In the genomic region with DNA sequence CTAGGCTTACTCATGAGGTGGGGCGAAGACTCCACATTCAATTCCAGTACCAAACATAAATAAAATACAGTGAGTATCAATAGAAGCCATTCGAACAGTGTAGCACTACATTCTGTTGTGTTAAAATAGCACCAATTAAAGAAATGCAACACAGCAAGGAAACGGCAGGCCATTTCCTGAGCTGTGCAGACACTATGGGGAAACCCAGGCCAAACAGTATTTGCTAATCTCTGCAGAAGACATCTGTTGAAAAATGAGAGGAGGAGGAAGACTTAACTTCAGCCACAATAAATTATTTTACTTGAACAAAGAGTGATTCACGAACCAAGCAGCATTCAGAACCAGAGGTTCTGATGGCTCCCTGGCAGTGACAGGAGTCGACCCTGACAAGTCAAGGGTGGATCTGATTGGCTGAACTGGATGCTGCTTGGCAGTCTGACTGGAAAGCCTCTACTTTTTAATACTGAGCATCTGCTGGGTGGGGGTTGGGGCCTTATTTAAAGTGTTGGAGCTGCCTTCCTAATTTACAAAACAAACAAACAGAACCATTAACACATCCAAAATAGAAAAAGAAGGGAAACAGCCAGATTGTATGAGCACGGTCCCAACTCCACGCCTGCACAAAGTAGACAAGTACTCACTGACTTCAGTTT, we compare ENCODE assay signal across 9 mouse cellular contexts.
A peak's percentile ranks its signal among the peaks of the same experiment; 100 is the strongest.
DNase-seq lines count a peak whose midpoint lies in the region; ATAC-seq and TF ChIP-seq lines count a peak whose summit lies in the region.
"Had no signal": no experiment of that assay in that cellular context is flagged by ENCODE, and none has a peak within 500 bp of the region (broad histone marks: within the 10 kb centered on the region; RNA-seq: fewer than 3 reads in every experiment).

No protein-coding gene starts in this region.

- H3K36me3 ChIP-seq in hindbrain, postnatal 0 days (ENCODE audit: insufficient read depth, low read length) = no peaks in the 10 kb centered on the region
- peaks cover 1% of the 10 kb centered on the region for H3K36me3 ChIP-seq in hindbrain, embryonic 10.5 days
- peaks cover 0 to 4% of the 10 kb centered on the region in 2 experiments for H3K36me3 ChIP-seq in CH12.LX (replicated peaks in 1 of 2; ENCODE audit: control insufficient read depth in 1 of 2, insufficient read depth in 1 of 2, low read length in 1 of 2)
- H3K36me3 ChIP-seq: limb, embryonic 13.5 days; stomach, embryonic 15.5 days had no signal

- 50% methylated on average over 7 of the region's 7 CpGs for WGBS in hindbrain, postnatal 0 days
- WGBS in hindbrain, embryonic 10.5 days = 66% methylated on average over 7 of the region's 7 CpGs

- peaks cover 17% of the 10 kb centered on the region for H3K79me2 ChIP-seq in CH12.LX (replicated peaks; ENCODE audit: control insufficient read depth, extremely low read depth, insufficient read depth, poor library complexity, severe bottlenecking)

- 0 out of 2 replicates have a peak, but pooled peaks have one; percentile 26 for TF ChIP-seq EP300 in CH12.LX (IDR thresholded peaks at IDR 0.05; ENCODE audit: low read length)

- no peak for ATAC-seq in hindbrain, postnatal 0 days

- no peak for DNase-seq in hindbrain, postnatal 0 days (ENCODE audit: low spot score)
- no peak for DNase-seq in hindbrain, embryonic 10.5 days (ENCODE audit: low spot score)
- DNase-seq in CH12.LX (ENCODE audit: extremely low read depth) = peak; percentile 17
- peak; percentile 81 for DNase-seq in brain, adult 2 months (ENCODE audit: low read depth, low spot score)
- peak; percentile 44 to 87 for DNase-seq in layer of hippocampus, adult 18-20 months (ENCODE audit: low spot score in 2 of 2)
- DNase-seq in spleen, adult 12 weeks (ENCODE audit: low spot score) = no peak
- no peak for DNase-seq in lung, postnatal 14 days

- no peak for TF ChIP-seq CTCF in hindbrain, postnatal 0 days (IDR thresholded peaks at IDR 0.05; ENCODE audit: low read depth)
- TF ChIP-seq CTCF in CH12.LX (conservative IDR thresholded peaks at IDR 0.05 in 1 of 2, IDR thresholded peaks at IDR 0.05 in 1 of 2; ENCODE audit: low read depth in 2 of 2, low read length in 2 of 2) = no peak

- no peak overlapping the region for H3K4me3 ChIP-seq in hindbrain, postnatal 0 days (ENCODE audit: low read length)
- no peak overlapping the region for H3K4me3 ChIP-seq in hindbrain, embryonic 10.5 days
- no peak overlapping the region for H3K4me3 ChIP-seq in CH12.LX (replicated peaks in 1 of 3; ENCODE audit: low read depth in 2 of 3, low read length in 2 of 3, poor library complexity in 1 of 3)
- H3K4me3 ChIP-seq: limb, embryonic 13.5 days; stomach, embryonic 15.5 days had no signal

- dilution Hi-C loops in CH12.LX (cut with MboI; ENCODE audit: extremely low pct_ligation_motif_present, extremely low pct_unique_long_range_greater_than_20kb, low sequenced_read_pairs) = no loop called here

- H3K4me2 ChIP-seq in hindbrain, postnatal 0 days (ENCODE audit: low read depth, low read length) = no peak overlapping the region
- peak overlapping the region; percentile 69 for H3K4me2 ChIP-seq in CH12.LX (ENCODE audit: insufficient read depth, low read depth, poor library complexity, severe bottlenecking)
- H3K4me2 ChIP-seq: limb, embryonic 13.5 days; stomach, embryonic 15.5 days had no signal

- peak overlapping the region; percentile 26; the same call in 1 of the 2 replicates for H3K27ac ChIP-seq in hindbrain, postnatal 0 days
- H3K27ac ChIP-seq in hindbrain, embryonic 10.5 days = no peak overlapping the region
- no peak overlapping the region for H3K27ac ChIP-seq in CH12.LX (ENCODE audit: insufficient read depth, low read depth)
- H3K27ac ChIP-seq: limb, embryonic 13.5 days; stomach, embryonic 15.5 days had no signal

- in situ Hi-C loops in CH12.LX (cut with MboI; ENCODE audit: low pct_ligation_motif_present, low pct_unique_long_range_greater_than_20kb, low sequenced_read_pairs) = no loop called here

- H3K27me3 ChIP-seq in hindbrain, postnatal 0 days (ENCODE audit: insufficient read depth, low read length) = no peaks in the 10 kb centered on the region
- no peaks in the 10 kb centered on the region for H3K27me3 ChIP-seq in hindbrain, embryonic 10.5 days (ENCODE audit: insufficient read depth, poor library complexity, severe bottlenecking)
- no peaks in the 10 kb centered on the region for H3K27me3 ChIP-seq in CH12.LX (replicated peaks)
- H3K27me3 ChIP-seq: limb, embryonic 13.5 days; stomach, embryonic 15.5 days had no signal

- no peaks in the 10 kb centered on the region for H3K9me3 ChIP-seq in hindbrain, postnatal 0 days (ENCODE audit: low read length)
- H3K9me3 ChIP-seq in hindbrain, embryonic 10.5 days = no peaks in the 10 kb centered on the region
- no peaks in the 10 kb centered on the region for H3K9me3 ChIP-seq in CH12.LX (replicated peaks; ENCODE audit: low read length)
- H3K9me3 ChIP-seq: limb, embryonic 13.5 days; stomach, embryonic 15.5 days had no signal

- TF ChIP-seq RAD21 in CH12.LX (IDR thresholded peaks at IDR 0.05; ENCODE audit: low read depth, low read length) = no peak

- no peak for TF ChIP-seq POLR2A in CH12.LX (IDR thresholded peaks at IDR 0.05; ENCODE audit: low read depth, low read length)

- H3K4me1 ChIP-seq in hindbrain, postnatal 0 days (ENCODE audit: insufficient read depth, low read length) = 0 out of 2 replicates have a peak, but pooled peaks cover 6% of the 10 kb centered on the region
- H3K4me1 ChIP-seq in hindbrain, embryonic 10.5 days (replicated peaks) = peaks cover 33% of the 10 kb centered on the region
- peaks cover 15 to 55% of the 10 kb centered on the region in 2 experiments; a peak in 3 of 4 replicates for H3K4me1 ChIP-seq in CH12.LX (ENCODE audit: control insufficient read depth in 1 of 2, insufficient read depth in 2 of 2)
- H3K4me1 ChIP-seq: stomach, embryonic 15.5 days had no signal

- no peak overlapping the region for H3K9ac ChIP-seq in hindbrain, postnatal 0 days (replicated peaks; ENCODE audit: low read length)
- no peak overlapping the region for H3K9ac ChIP-seq in CH12.LX (ENCODE audit: insufficient read depth, low read depth)
- H3K9ac ChIP-seq: limb, embryonic 13.5 days; stomach, embryonic 15.5 days had no signal

TF ChIP-seq in CH12.LX, 34 proteins besides CTCF, POLR2A, EP300 and RAD21:
- TF ChIP-seq ELF1 (IDR thresholded peaks at IDR 0.05; ENCODE audit: low read depth, low read length) = peak; percentile 15; the same call in 1 of the 2 replicates
- TF ChIP-seq GABPA (IDR thresholded peaks at IDR 0.05; ENCODE audit: insufficient replicate concordance, low read depth, low read length) = no peak

Comparison
In these comparisons a context has a peak if more than half of its experiments do, and no peak if none do; other contexts are left out.
1. DNase-seq: peak in CH12.LX (single experiment), brain, adult 2 months (single experiment) and layer of hippocampus, adult 18-20 months (2 of 2); none in hindbrain, postnatal 0 days (single experiment), hindbrain, embryonic 10.5 days (single experiment), spleen, adult 12 weeks (single experiment) and lung, postnatal 14 days (single experiment).